Mouse (Mus musculus) heart, embryonic 16.5 days (tissue): Measurements from ENCODE around the gene Flt4. TPM values are rescaled to one million over a fixed set of nuclear protein-coding genes. Genes with fewer than 3 reads are reported as not detected.

Experiments
- ATAC-seq: fragments of 200-750 bp; cut with Nextera tagmentation; replicated peaks from 2 replicates; pipeline ENCODE4 v1.8.0; 2017; ENCODE audit warnings: moderate number of reproducible peaks; ENCODE audit not compliant: insufficient read depth, low FRiP score; ENCODE audit errors: extremely low read depth
- H3K27ac ChIP-seq: fragments of 300-500 bp; sonication (generic); 2 replicates; pipeline ENCODE4 v1.5.1; 2014; ENCODE audit warnings: mild to moderate bottlenecking, low read length, control low read depth, moderate library complexity
- H3K27me3 ChIP-seq: fragments of 300-500 bp; sonication (generic); 2 replicates; pipeline ENCODE4 v1.6.1; 2014; ENCODE audit warnings: low read length, mixed read lengths; ENCODE audit not compliant: control insufficient read depth, insufficient read depth
- H3K36me3 ChIP-seq: fragments of 300-500 bp; sonication (generic); 2 replicates; pipeline ENCODE4 v1.6.1; 2014; ENCODE audit not compliant: control insufficient read depth, insufficient read depth
- H3K4me1 ChIP-seq: fragments of 300-500 bp; sonication (generic); 2 replicates; pipeline ENCODE4 v1.6.1; 2014; ENCODE audit warnings: low read length, mixed read lengths; ENCODE audit not compliant: control insufficient read depth, insufficient read depth
- H3K4me2 ChIP-seq: fragments of 300-500 bp; sonication (generic); 2 replicates; pipeline ENCODE4 v1.6.1; 2014; ENCODE audit warnings: low read depth, mild to moderate bottlenecking, control low read depth, low read length
- H3K4me3 ChIP-seq: fragments of 300-500 bp; sonication (generic); 2 replicates; pipeline ENCODE4 v1.5.1; 2014; ENCODE audit warnings: mild to moderate bottlenecking, control low read depth, low read length
- H3K9ac ChIP-seq: fragments of 300-500 bp; sonication (generic); 2 replicates; pipeline ENCODE4 v1.6.1; 2014; ENCODE audit warnings: low read length, control low read depth
- H3K9me3 ChIP-seq: fragments of 300-500 bp; sonication (generic); replicated peaks from 2 replicates; pipeline ENCODE4 v1.6.1; 2016; ENCODE audit warnings: low read length; ENCODE audit not compliant: control insufficient read depth
- WGBS: fragments of 180-500 bp; shearing (Covaris S2); extraction: QIAGEN DNeasy Blood & Tissue Kit; methylation state at CpG from one replicate; pipeline ENCODE4 v1.1.7; 2014; 5-methylcytosine and 5-hydroxymethylcytosine counted together
- polyA plus RNA-seq: library from polyadenylated mRNA; unstranded; fragments of >200 nt; fragmentation: Nextera tagmentation; extraction: Ambion mirVana; gene quantifications from 2 replicates; pipeline ENCODE4 v1.2.1, GENCODE M21; 2015

The Flt4 gene
- polyA plus RNA-seq, 1 experiment from 2014 or later, result 6.1 TPM

- Histone ChIP-seq H3K27ac (no peak overlapping the region), H3K9me3 (no peaks in the 10 kb centered on the region), H3K36me3 (no peaks in the 10 kb centered on the region), H3K27me3 (no peaks in the 10 kb centered on the region), H3K4me3 (no peak overlapping the region), H3K9ac (no peak overlapping the region), H3K4me1 (peaks cover 7% of the 10 kb centered on the region), H3K4me2 (no peak overlapping the region)
- 19% methylated on average over 3 of the region's 3 CpGs for WGBS
- ATAC-seq, result 0 out of 2 replicates have a peak, but pooled peaks have one; percentile 18
These were observed 3.1 kb downstream of the Flt4 start for GRCm38 (mm10) chr11:49612154-49612553.

GRCm38 (mm10) chr11:49613349-49613748, 4.3 kb downstream of the Flt4 start:
- ATAC-seq, result peak; percentile 52; the same call in 1 of the 2 replicates
- WGBS, result 8% methylated on average over 10 of the region's 10 CpGs
- no peaks in the 10 kb centered on the region for H3K27me3 ChIP-seq

GRCm38 (mm10) chr11:49615856-49616725, 7.0 kb downstream of the Flt4 start:
- H3K36me3 ChIP-seq, result no peaks in the 10 kb centered on the region
- H3K9me3 ChIP-seq, result no peaks in the 10 kb centered on the region
- no peak overlapping the region for H3K27ac ChIP-seq
- H3K9ac ChIP-seq, result no peak overlapping the region
- no peak for ATAC-seq
- 78% methylated on average over 10 of the region's 10 CpGs for WGBS
- peaks cover 7% of the 10 kb centered on the region for H3K4me1 ChIP-seq
- H3K27me3 ChIP-seq, result no peaks in the 10 kb centered on the region
- no peak overlapping the region for H3K4me2 ChIP-seq
- H3K4me3 ChIP-seq, result no peak overlapping the region

More at GRCm38 (mm10) chr11:49613349-49613748, 4.3 kb downstream of the Flt4 start:
- Histone ChIP-seq H3K27ac (no peak overlapping the region), H3K36me3 (no peaks in the 10 kb centered on the region), H3K9ac (no peak overlapping the region), H3K4me1 (peaks cover 7% of the 10 kb centered on the region), H3K4me2 (peak overlapping the region; percentile 22), H3K9me3 (no peaks in the 10 kb centered on the region), H3K4me3 (no peak overlapping the region)

- H3K9me3 ChIP-seq, result no peaks in the 10 kb centered on the region
- H3K9ac ChIP-seq, result no peak overlapping the region
- no peak for ATAC-seq
- no peaks in the 10 kb centered on the region for H3K4me1 ChIP-seq
- no peaks in the 10 kb centered on the region for H3K36me3 ChIP-seq
- no peak overlapping the region for H3K4me3 ChIP-seq
- 61% methylated on average over 8 of the region's 8 CpGs for WGBS
- H3K27me3 ChIP-seq, result no peaks in the 10 kb centered on the region
- H3K4me2 ChIP-seq, result no peak overlapping the region
- H3K27ac ChIP-seq, result no peak overlapping the region
These were observed 9.4 kb downstream of the Flt4 start for GRCm38 (mm10) chr11:49618476-49618875.

GRCm38 (mm10) chr11:49621953-49622352, 12.9 kb downstream of the Flt4 start:
- H3K27me3 ChIP-seq, result no peaks in the 10 kb centered on the region
- H3K36me3 ChIP-seq, result no peaks in the 10 kb centered on the region
- H3K9ac ChIP-seq, result no peak overlapping the region
- WGBS, result 71% methylated on average over 5 of the region's 5 CpGs
- H3K9me3 ChIP-seq, result no peaks in the 10 kb centered on the region
- ATAC-seq, result no peak
- no peak overlapping the region for H3K27ac ChIP-seq
- H3K4me1 ChIP-seq, result no peaks in the 10 kb centered on the region
- no peak overlapping the region for H3K4me3 ChIP-seq
- H3K4me2 ChIP-seq, result no peak overlapping the region

GRCm38 (mm10) chr11:49624156-49624555, 15.1 kb downstream of the Flt4 start:
- H3K27me3 ChIP-seq, result no peaks in the 10 kb centered on the region
- WGBS, result 80% methylated on average over 3 of the region's 3 CpGs
- ATAC-seq, result no peak
- H3K4me1 ChIP-seq, result no peaks in the 10 kb centered on the region
- no peak overlapping the region for H3K27ac ChIP-seq
- H3K9ac ChIP-seq, result no peak overlapping the region
- H3K4me3 ChIP-seq, result no peak overlapping the region
- H3K9me3 ChIP-seq, result no peaks in the 10 kb centered on the region
- H3K36me3 ChIP-seq, result no peaks in the 10 kb centered on the region
- H3K4me2 ChIP-seq, result no peak overlapping the region

GRCm38 (mm10) chr11:49625863-49626262, 16.8 kb downstream of the Flt4 start:
- Histone ChIP-seq H3K36me3 (no peaks in the 10 kb centered on the region), H3K4me3 (no peak overlapping the region), H3K27me3 (no peaks in the 10 kb centered on the region), H3K4me1 (no peaks in the 10 kb centered on the region), H3K9ac (no peak overlapping the region), H3K27ac (no peak overlapping the region), H3K9me3 (no peaks in the 10 kb centered on the region), H3K4me2 (no peak overlapping the region)
- 59% methylated on average over 15 of the region's 15 CpGs for WGBS
- ATAC-seq, result no peak

GRCm38 (mm10) chr11:49626748-49627147, 17.7 kb downstream of the Flt4 start:
- H3K4me1 ChIP-seq, result no peaks in the 10 kb centered on the region
- WGBS, result 79% methylated on average over 8 of the region's 8 CpGs
- no peak overlapping the region for H3K4me2 ChIP-seq
- no peak overlapping the region for H3K9ac ChIP-seq
- H3K4me3 ChIP-seq, result no peak overlapping the region
- no peak for ATAC-seq
- no peak overlapping the region for H3K27ac ChIP-seq
- no peaks in the 10 kb centered on the region for H3K36me3 ChIP-seq
- no peaks in the 10 kb centered on the region for H3K27me3 ChIP-seq
- no peaks in the 10 kb centered on the region for H3K9me3 ChIP-seq

GRCm38 (mm10) chr11:49631154-49631553, 22.1 kb downstream of the Flt4 start:
- 34% methylated on average over 3 of the region's 3 CpGs for WGBS
- no peak overlapping the region for H3K27ac ChIP-seq
- H3K9me3 ChIP-seq, result no peaks in the 10 kb centered on the region
- peaks cover 33% of the 10 kb centered on the region for H3K27me3 ChIP-seq
- H3K4me2 ChIP-seq, result no peak overlapping the region
- no peak for ATAC-seq
- no peak overlapping the region for H3K9ac ChIP-seq
- H3K4me3 ChIP-seq, result no peak overlapping the region
- no peaks in the 10 kb centered on the region for H3K36me3 ChIP-seq
- H3K4me1 ChIP-seq, result peaks cover 6% of the 10 kb centered on the region
